Mouse (Mus musculus) CD4-positive, CD25-positive, alpha-beta regulatory T cell, adult 2 months (primary cell): Measurements from ENCODE around the gene Dnajc21.
"Not testable (repeated sequence)": the region's sequence is repeated elsewhere in the genome, so short reads cannot be mapped to it uniquely, and the experiment has no call there.

Experiments
- DNase-seq: peaks from one replicate; pipeline ENCODE4 v3.0.0-alpha.2; 2012; ENCODE audit warnings: low read depth, low spot score

Dnajc21 gene

DNA sequence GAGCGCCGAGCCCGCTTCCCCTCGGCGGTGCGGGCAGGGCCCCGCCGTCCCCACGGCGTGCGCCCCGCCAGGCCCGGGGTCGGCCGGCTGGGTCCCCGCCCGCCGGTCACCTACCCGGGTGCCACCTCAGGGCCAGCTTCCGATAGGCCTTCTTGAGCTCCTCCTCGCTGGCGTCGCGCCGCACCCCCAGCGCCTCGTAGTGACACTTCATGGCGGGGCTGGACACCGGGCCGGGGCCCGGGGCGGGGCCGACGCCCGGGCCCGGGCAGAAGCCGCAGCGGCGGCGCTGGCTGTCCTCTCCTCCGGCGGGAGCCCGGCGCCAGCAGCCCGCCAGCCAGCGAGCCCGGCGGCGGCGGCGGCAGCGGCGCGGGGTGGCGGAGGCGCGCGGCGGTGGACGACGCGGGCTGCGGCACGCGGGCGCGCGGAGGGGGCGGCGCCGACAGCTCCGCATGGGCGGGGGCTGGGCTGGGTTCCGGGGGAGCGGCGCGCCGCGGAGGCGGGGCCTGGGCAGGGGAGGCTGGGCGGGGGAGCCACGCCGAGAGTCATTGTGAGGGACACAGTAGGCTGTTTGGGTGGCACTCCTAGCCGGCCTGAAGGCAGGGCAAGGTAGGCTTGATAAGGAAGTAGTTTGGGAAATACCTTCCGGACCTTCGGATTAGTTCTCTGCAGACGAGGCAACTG lies at the start of gene Dnajc21:
Gene Dnajc21, minus strand, starts transcription at position 366 of the 681 bp plus-strand sequence.
- peak; percentile 93 for DNase-seq

DNA sequence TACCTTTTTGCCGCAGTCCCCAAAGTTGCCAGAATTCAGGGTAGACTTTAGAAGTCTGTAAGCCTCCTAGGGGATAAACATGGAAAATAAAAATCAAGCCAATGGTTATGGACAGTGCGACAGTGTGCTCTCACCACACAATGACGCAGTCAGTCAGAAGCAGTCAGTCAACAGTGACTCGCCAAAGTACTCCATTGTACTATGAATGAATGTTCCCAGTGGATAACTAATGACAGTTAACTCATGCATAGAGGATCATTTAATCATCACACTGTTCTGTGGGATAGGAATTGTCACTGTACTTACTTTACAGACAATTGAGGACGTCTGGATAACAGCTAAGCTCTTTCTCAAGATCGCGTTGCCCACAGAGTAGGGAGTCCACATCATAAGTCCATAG lies 44.9 kb upstream of the Dnajc21 start:
- DNase-seq, result no peak

DNA sequence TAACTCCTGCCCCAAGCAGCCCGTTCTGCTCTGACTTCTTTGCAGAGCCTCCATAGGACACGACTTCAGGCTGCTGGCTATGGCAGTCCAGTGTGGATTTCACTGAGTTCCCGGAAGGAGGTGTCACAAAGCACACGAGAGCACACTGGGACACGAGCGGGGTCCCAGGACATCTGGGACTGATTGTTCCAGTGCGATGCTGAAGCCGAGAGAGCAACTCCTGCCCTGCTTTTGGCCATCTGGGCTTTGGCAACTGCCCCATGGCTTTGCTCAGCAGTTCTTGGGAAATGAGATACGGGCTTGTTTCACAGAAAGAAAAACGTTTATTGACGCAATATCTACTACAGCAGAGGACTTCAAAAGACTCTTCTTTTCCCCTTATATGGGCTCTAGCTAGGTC lies 35.8 kb upstream of the Dnajc21 start:
- no peak for DNase-seq

DNA sequence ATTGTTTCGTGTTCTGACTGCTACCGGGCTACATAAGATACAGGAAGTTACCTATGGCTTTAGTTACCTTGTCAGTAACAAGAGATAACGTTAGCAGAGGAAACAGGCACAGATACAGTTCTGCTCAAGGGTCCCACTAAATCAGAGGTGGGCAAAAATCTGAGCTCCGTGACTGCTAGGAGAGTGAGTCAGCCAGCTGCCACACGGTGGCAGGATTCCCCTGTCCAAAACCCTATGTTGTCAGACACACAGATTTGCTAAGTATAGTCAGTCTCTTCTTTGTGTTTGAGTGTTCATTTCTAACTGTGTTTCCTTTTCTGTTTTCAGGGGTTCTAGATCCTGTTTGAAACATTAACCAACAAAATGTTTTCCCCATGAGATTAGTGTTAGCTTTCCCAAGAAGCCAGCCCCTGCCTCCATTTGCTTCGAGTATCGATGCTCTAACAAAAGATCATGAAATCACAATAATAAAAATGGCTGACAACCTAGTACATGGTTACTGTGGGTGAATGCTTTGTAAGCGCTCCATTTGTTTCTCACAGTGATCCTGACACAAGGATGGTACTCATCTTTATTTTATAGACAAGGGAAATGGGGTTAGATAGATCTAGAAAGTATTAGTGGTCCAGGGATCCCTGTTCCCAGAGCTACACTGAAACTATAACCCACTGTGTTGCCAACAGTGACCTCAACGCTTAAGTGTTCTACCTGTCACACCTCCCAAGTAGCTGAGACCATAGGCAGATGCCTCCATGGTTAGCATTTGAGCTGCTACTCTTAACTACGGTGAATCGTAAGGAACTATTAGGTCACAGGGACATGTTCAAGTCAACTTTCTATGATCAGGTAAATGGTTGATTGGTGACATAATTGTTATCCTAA lies 30.8 kb upstream of the Dnajc21 start:
- DNase-seq, result peak; percentile 26

DNA sequence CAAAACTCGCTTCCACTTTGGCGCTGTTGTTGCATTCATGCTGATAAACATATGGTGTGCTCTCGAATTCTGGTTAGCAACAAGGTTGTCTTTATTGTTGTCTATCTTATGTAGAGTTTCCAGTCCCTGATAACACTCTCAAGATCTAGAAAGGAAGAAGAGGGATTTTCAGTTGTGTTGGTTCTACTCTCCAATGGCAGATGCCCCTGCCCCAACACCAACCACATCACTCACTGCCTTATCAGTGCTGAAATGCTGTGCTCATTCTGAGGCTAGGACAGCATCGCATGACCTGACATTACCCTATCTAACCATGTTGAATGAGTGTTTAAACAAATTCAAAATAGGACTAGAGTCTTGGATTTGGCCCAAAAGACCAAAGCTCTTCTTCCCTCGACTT lies 29.7 kb upstream of the Dnajc21 start:
- DNase-seq, result no peak

DNA sequence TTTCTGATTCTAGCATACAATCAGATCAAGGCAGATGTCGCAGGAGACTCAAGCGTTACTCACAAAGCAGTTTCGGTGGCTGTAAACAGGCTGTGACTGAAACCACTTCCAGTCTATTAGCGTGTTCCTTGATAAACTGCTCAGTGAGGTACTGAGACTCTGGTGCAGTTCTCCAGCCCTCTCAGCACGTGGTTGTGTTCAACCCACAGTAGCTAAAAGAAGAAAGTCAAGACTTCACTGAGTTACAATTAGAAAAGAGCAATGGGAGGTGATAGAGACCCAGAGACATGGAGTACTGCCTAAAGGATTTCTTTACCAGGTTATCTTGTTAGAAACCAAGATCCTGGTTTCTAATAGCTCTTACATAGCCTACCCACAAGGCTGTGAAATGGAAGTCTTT lies 29.3 kb upstream of the Dnajc21 start:
- no peak for DNase-seq

DNA sequence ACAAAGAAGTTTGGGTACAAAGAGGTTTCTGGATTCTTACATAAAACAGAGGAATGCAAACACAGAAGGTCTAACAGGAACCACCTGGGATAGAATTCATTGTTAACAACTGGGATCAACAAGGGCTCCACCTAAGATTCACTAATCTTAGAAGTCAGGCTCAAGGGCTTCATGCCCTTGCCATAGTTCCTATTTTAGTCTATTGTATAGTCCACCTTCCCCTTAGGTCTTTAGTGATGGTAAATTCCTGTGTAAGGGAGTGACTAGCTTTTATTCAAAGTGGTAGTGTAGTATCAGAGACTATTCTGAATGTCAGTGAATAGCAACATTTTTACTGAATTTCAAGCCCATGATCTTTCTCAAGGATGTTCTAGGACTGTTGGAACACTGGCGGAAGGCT lies 26.4 kb upstream of the Dnajc21 start:
- not testable (repeated sequence) for DNase-seq

DNA sequence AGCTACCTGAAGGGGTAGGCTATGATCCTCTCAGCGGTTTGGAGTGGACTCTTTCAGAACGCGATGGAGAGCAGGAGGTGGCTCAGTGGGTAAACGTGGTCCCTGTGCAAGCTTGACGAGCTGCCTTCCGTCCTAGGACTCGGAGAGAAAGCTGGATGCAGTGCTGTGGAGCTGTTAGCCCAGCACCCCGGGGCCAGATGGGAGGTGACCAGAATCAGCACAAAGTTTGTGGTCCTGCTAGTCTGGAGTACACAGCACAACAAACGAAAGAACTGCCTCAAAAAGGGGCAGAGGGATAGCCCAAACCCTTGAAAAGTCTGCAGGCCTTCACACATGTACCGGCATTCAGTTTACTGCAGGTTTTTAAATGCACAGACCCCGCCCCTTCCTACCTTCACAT lies 25.6 kb upstream of the Dnajc21 start:
- no peak for DNase-seq

DNA sequence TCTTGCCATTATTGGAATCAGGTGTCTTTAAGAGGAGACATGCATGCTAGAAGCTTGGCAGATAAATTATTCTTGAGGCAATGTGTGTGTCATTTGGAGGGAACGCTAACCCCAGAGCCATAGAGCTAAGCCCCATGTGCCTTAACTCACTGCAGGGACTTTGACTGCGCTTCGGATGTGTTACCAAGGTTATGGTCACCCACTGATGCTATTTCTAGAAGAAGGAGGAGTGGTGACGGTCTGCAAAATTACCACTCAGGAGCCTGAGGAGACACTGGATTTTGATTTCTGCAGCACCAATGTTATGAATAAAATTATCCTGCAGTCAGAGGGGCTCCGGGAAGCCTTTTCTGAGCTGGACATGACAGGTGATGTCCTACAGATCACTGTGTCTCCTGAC lies 19.8 kb upstream of the Dnajc21 start:
- no peak for DNase-seq

DNA sequence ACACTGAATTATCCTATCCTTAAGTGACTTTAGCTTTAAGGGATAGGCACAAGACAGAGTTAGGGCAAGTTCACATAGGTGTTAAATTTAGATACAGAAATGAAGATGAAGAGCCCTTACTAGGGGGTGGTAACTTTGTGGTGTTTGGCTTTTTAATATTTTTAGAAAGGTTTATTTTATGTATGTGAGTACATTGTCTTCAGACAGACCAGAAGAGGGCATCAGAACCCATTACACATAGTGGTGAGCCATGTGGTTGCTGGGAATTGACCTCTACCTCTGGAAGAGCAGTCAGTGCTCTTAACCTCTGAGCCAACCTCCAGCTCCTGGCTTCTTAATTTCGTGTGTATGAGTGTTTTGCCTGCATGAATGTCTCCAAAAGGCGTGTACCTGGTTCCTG lies 16.9 kb upstream of the Dnajc21 start:
- no peak for DNase-seq

DNA sequence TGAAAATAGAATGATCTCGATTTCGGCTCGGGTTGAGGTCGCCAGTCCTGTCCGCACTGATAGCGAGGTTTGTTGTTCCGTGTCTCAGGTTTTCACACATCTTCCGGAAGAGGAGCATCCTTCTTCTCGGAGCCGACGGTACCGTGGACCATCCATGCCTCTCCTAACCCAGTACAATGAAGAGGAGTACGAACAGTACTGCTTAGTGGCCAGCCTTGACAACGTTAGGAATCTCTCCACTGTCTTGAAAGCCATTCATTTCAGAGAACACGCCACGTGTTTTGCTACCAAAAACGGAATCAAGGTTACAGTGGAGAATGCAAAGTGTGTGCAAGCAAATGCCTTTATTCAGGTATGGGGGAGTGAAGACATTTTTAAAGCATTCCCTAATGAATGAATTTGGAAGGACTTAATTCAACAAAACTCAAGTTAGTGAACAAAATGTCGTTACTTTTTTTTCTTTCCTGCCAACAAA lies 16.1 kb upstream of the Dnajc21 start:
- DNase-seq, result no peak

DNA sequence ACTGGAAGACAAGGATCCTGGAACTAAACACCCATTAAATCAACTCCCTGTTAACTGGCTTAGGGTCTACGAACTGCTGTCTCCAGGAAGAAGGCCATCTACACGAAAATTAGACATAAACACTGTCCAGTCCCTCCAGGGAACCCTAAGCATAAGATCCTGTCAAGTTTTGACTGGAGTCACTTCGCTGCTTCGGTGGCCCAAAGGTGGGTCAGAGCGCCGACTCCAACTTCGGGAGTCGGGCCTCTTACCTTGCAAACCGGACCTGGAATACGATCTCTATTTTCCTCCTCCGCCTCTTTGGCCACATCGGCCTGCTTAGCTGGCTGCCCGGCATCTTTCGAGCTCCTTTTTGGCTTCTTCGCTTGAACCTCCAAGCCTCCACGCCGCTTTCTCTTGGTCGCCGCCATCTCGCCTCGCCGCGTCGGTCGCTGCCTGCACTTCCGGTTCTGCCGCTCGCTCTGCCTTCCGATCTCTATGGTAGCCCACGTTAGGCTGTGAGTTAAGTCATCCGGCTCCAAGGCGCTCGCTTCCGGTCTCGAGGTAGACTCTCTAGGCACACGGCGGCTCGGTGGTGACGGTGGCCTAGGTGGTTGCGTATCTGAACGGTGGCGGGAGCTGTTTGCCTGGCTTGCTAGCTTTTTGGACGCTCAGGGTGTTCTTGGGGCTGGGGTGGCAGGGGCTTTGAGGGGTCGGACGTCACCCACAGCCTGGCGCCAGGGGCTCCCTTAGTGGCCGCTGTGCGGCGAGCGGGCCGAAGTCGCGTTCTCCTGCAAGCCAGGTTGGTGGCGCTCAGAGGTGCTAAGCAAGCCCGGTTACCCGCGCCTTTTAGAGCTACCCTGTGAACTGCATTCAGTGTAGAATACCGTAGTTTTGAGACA lies 15.4 kb upstream of the Dnajc21 start, which contains the start of the genes Brix1 and Rad1:
Gene Brix1, minus strand, starts transcription at position 464 of the 881 bp plus-strand sequence.
Gene Rad1, plus strand, starts transcription at position 535 of the 881 bp plus-strand sequence.
- peak; percentile 98 for DNase-seq

DNA sequence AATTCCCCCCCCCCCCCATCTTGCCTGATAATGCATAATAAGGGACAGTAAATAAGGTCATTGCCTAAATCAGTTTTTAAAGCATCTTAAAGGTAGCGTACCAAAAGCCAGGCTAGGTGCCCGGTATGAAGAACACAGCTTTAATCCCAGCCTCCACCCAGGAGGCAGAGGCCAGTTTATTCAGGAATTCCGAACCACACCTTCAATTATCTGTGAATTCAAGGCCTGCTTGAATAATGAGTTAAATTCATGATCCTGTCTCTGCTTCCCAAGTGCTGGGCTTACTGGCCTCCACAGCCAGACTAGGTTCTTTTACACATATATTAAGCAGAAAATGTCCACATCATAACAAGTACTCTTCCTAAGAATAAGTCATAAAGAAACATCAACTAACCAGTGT lies 625 bp upstream of the Dnajc21 start:
- DNase-seq, result no peak

DNA sequence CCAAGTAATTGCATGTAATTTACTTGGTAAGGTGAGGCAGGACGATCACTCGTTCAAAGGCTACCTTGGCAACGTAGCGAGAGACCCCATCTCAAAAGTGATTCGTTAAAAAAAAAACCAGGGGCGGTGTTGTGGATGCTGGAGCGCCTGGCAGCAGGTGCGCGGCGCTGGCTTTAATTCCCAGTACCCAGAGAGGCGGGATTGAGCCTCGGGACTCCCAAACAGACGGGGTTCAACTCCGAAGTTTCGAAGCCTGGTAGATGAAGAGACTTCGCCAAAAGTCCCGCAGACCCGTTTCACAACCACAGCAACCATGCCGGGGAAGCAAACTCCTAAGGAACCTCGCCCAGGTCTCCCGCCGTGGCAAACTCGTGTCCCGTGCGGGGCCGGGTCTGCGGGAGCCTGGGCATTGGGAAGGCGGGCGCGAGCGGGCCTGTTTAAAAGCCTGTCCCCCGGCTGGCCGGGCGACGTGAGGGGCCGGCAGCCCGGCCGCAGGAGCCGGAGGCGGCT lies 620 bp downstream of the Dnajc21 start:
- DNase-seq, result no peak

DNA sequence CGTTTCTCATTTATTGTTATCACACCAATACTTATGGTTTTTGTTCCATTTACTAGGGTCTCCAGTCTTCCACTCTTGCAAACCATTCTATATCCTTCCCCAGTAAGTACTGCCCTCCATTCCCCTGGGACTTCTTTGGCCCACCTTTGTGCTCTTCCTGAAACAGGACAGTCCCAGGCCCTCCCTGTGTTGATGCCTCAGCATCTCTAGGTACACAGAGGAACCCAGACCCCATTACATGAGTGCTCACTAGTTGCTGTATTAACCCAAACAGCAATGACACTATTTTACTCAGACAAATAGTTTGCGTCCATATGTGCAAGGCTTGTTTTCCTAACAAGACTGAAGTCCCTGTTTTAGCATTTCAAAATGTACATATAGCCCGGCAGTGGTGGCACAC lies 1.6 kb downstream of the Dnajc21 start:
- no peak for DNase-seq

DNA sequence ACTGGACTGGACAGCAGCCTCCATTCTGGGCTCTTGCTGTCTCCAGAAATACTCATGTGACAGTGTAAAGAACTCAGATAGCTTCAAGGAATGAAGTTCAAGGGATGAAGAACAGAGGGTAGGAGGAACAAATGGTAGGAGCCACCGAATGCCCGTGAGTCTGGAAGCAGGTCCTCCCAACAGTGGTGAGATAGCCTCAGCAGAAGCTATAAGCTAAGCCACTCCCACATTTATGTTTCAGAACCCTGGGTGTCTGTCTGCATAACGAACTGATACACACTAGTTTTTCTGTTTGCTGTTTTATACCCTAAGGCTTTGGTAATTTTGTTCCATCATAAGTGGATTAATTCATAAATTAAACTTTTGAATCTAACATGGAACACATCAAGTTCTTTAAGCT lies 5.6 kb downstream of the Dnajc21 start:
- DNase-seq, result no peak

DNA sequence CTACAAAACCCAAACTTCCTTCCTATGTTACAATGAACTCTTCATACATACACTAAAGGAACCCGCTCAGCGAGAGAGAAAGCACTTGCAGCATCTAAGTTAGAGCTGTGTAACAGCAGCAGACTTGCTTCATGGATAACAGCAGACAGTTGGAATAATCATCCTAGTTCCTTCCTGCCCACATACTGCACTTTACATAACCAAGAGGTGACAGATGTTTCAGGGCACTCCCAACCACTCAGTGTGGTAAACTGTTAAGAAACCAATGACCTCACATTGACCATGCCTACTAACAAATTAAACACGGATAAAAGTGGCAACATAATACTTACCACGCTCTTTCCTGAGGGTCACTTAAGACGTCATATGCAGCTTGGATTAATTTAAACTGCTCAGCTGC lies 6.8 kb downstream of the Dnajc21 start:
- no peak for DNase-seq

DNA sequence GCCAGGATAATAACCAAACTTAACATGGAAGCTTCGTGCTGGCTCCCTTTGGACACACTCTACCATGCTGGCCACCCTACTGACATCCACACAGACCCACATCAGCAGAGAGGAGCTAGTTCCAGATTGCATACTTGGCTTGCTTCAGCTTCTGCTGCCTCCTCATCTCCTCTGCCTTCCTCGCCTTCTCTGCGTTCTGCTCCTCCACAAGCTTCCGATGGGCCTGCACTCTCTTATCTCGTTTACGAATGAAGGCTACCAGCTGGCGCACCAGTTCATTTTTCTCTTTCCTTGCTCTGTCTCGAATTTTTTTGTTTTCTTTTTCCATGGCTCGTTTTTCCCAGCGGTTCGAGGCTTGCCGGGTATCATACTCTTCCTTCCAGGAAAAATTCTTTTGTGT lies 9.3 kb downstream of the Dnajc21 start:
- DNase-seq, result no peak

DNA sequence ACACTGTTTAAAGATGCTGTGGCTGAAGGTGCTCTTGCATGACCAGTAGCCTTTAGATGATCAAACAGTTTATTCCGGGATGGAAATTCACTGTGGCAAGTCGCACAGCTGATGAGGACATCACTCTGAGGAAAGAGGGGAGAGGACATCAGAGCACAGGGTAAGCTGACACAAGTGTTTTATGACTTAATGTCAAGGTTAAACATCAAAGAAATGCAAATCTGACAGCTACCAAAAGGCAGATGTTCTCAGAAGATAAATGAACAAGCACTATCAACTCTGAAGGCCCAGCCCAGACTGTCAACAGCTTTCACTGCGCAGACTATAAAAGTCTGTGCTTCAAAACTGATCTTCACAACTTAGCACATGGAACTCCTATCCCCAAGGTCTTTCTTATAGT lies 23.2 kb downstream of the Dnajc21 start:
- no peak for DNase-seq

DNA sequence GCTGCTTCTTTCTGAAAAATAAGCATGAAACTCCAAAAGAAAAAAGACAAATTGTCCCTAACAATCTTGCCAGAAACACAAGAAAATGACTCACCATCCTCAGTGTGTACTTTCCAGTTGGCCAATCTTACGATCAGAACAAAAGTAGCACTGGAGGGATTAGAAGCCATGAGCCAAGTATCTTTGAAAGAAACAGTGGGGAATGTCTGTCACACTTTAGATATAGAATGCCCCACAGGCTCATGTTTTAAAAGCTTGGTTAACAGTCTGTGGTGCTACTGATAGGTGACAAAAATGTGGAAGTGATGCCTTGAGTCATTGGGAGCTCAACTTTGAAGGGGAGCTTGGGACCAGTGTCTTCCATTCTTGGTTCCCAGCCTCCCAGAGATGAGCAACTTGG lies 28.0 kb downstream of the Dnajc21 start:
- no peak for DNase-seq

DNA sequence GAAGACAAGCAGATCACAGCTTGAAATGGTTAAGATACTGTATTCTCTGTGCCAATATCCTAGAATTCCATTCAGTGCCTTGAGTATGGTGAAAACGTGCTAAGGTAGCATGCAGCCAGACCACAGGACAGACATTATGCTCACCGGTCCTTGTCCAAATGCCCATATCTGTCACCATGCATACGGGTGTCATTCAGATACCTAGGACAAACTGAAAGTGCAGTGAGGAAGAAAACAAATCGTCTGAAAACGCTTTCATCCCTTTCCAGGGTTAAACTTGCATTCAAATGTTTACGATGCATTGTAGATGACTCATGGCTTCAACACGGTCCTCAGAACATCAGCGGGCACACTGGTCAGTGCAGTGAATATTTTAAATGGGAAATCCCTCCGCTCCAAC lies 28.8 kb downstream of the Dnajc21 start:
- no peak for DNase-seq

DNA sequence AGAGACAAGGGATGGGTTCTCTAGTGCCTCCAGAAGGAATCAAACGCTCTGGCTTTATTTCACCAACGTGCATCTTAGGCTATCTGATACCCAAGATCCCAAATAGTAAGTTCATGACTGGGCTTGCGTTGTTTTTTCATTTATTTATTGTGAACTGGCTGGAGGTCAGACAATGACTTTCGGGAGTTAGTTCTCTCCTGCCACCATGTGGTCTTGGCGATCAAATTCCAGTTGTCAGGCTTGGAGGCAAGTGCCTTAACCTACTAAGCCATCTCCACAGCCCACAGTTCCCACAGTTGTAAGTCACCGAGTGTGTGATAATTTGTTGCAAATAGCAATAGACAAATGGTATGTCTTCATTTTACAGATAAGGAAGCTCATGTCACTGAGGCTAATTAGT lies 30.4 kb downstream of the Dnajc21 start:
- DNase-seq, result no peak
